Mouse (Mus musculus): ENCODE data around the gene Atp6v0e. TPM values are rescaled to one million over a fixed set of nuclear protein-coding genes. Genes with fewer than 3 reads are reported as not detected.
A peak's percentile ranks its signal among the peaks of the same experiment; 100 is the strongest.

Gene Atp6v0e
- polyA plus RNA-seq, 1 experiment from 2014 or later = 114 TPM

DNA sequence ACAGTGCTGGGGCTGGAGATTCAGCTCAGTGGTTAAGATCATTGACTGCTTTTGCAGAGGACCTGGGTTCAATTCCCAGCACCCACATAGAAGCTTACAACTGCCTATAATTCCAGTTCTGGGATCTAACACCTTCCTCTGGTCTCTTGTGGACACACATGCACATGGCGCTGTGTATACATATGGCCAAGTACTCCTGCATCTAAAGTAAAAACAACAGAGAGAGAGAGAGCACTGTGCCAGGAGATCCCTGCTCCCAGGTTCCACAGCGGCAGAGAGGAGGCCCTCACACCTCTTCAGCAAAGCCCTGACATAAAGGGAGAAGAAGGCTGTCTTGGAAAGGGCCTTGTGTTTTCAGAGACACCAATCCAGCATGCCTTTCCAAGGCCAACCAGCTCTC, 19.0 kb upstream of the Atp6v0e start:
- no peaks in the 10 kb centered on the region for H3K9me3 ChIP-seq
- WGBS = 95% methylated on average over 2 of the region's 2 CpGs
- peak overlapping the region; percentile 58; the same call in 1 of the 2 replicates for H3K27ac ChIP-seq
- ATAC-seq (ENCODE audit: low FRiP score) = no peak
- H3K27me3 ChIP-seq = no peaks in the 10 kb centered on the region
- no peak overlapping the region for H3K9ac ChIP-seq
- H3K4me3 ChIP-seq = no peak overlapping the region
- peaks cover 96% of the 10 kb centered on the region for H3K36me3 ChIP-seq
- peaks cover 18% of the 10 kb centered on the region for H3K4me1 ChIP-seq (replicated peaks)
- H3K4me2 ChIP-seq = no peak overlapping the region

DNA sequence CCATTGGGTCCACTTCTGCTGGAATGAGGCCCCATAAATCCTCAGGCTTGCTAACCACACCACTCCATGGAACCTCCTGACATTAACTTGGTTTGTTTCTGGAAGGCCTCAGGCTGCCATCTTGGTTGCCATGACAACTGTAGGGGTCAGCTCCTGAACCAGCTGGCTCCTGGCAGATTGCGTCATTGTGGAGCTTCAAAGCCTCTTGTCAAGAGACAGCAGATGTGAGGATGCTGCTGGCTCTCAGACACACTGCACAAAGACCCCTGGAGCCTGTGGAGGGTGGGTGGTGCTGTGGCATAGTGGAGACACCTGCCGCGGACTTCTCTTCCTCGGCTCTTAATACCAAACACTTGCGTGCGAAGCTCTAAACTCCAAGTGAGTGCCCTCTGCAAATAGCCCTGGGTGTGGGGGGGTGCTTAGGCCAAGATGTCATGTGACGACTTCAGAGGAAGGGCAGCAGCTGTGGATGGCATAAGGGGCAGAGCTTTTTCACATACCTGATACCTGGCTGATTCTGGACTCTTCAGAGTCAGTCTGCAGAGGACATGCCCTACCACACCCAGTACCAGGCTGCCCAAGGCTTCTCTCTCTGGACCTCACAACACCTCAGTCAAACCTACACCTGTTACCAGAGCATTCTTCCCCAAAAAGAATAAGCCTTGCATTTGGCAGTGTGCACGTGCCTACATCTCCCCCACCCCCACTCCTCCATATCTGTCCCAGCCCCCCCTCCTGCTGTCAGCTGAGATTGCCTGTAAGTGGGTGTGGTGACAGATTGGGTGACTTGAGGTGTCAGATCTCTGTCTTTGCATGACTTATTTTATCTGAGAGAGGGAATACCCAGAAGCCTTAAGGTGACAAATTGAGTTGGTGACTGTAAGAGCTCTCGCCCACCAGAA, 18.3 kb upstream of the Atp6v0e start:
- H3K9me3 ChIP-seq = no peaks in the 10 kb centered on the region
- no peak overlapping the region for H3K4me2 ChIP-seq
- no peaks in the 10 kb centered on the region for H3K27me3 ChIP-seq
- H3K9ac ChIP-seq = 0 out of 2 replicates have a peak overlapping the region, but pooled peaks have one; percentile 39
- H3K4me1 ChIP-seq (replicated peaks) = peaks cover 18% of the 10 kb centered on the region
- peak overlapping the region; percentile 58 for H3K27ac ChIP-seq
- H3K4me3 ChIP-seq = no peak overlapping the region
- peaks cover 94% of the 10 kb centered on the region for H3K36me3 ChIP-seq
- WGBS = 54% methylated on average over 9 of the region's 9 CpGs
- ATAC-seq (ENCODE audit: low FRiP score) = no peak

DNA sequence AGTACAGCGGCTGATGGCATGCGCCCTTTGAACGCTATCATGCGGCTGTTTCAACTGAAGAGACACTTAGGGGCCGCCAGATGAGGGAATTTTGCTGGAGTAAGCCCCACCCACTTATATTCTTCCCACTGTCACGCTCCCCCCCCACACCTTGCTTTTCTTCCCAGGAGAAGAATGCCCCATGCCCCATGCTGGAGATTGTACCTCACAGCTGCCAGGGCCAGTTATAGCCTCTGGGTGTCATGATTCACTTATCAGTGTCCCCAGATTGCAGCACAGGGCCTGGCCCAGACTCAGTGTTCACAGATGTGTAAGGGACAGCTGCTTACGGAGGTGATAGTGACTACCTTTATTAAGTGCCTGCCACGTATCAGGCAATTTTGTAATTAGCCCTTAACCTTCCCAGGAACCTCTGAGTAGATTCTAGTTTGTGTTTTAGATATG, 17.6 kb upstream of the Atp6v0e start:
- Histone ChIP-seq H3K4me3 (no peak overlapping the region), H3K9me3 (no peaks in the 10 kb centered on the region), H3K4me1 (replicated peaks) (peaks cover 18% of the 10 kb centered on the region), H3K36me3 (peaks cover 92% of the 10 kb centered on the region), H3K27ac (no peak overlapping the region), H3K27me3 (no peaks in the 10 kb centered on the region), H3K4me2 (no peak overlapping the region), H3K9ac (no peak overlapping the region)
- WGBS = 90% methylated on average over 8 of the region's 8 CpGs
- no peak for ATAC-seq (ENCODE audit: low FRiP score)

DNA sequence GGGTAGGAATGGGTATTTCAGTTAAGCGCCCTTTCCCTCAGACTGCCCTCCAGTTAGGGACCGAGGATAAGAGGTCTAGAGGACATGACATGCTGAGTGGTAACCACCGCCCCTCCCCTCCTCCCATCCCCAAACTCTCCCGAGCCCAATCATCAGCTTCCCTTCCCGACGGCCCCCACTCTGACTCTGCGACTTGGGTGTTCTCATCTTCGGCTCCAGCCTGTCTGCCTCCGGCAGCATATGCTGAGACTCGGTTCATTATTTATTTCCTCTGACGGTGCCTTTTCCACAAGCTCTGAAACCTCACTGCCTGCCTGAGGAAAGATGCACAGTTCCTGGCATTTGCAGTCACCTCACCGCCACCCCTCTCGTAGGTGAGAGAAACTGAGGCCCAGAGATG, 15.7 kb upstream of the Atp6v0e start:
- peaks cover 79% of the 10 kb centered on the region for H3K36me3 ChIP-seq
- WGBS = 74% methylated on average over 13 of the region's 13 CpGs

DNA sequence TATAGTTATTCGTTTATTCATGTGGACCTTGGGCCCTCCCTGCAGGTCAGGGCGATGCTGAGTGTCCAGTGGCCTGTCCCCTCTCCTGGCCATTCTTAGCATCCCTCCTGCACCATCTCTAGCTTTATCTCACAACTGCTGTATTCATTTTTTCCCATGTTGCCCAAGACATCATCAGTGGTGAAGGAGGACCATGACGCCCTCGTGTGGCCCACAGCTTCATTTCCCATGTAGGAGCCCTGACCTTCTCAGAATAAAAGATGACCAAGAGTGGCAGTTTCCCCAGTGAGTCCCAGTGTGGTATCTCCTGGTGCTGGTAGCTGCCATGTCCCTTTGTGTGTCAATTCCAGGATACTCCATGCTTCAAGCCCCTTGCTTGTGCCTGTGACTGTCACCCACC, 13.5 kb upstream of the Atp6v0e start:
- Histone ChIP-seq H3K9me3 (no peaks in the 10 kb centered on the region), H3K27me3 (no peaks in the 10 kb centered on the region), H3K4me1 (replicated peaks) (peaks cover 13% of the 10 kb centered on the region), H3K4me2 (no peak overlapping the region), H3K27ac (no peak overlapping the region; the same call in 1 of the 2 replicates), H3K4me3 (no peak overlapping the region), H3K36me3 (peaks cover 78% of the 10 kb centered on the region), H3K9ac (no peak overlapping the region; the same call in 1 of the 2 replicates)
- ATAC-seq (ENCODE audit: low FRiP score) = no peak
- 87% methylated on average over 4 of the region's 4 CpGs for WGBS

More for the DNA sequence above, 15.7 kb upstream of the Atp6v0e start:
- Histone ChIP-seq H3K9me3 (no peaks in the 10 kb centered on the region), H3K4me1 (replicated peaks) (peaks cover 21% of the 10 kb centered on the region), H3K4me3 (no peak overlapping the region), H3K27ac (no peak overlapping the region), H3K9ac (no peak overlapping the region), H3K4me2 (no peak overlapping the region), H3K27me3 (no peaks in the 10 kb centered on the region)
- ATAC-seq (ENCODE audit: low FRiP score) = no peak

DNA sequence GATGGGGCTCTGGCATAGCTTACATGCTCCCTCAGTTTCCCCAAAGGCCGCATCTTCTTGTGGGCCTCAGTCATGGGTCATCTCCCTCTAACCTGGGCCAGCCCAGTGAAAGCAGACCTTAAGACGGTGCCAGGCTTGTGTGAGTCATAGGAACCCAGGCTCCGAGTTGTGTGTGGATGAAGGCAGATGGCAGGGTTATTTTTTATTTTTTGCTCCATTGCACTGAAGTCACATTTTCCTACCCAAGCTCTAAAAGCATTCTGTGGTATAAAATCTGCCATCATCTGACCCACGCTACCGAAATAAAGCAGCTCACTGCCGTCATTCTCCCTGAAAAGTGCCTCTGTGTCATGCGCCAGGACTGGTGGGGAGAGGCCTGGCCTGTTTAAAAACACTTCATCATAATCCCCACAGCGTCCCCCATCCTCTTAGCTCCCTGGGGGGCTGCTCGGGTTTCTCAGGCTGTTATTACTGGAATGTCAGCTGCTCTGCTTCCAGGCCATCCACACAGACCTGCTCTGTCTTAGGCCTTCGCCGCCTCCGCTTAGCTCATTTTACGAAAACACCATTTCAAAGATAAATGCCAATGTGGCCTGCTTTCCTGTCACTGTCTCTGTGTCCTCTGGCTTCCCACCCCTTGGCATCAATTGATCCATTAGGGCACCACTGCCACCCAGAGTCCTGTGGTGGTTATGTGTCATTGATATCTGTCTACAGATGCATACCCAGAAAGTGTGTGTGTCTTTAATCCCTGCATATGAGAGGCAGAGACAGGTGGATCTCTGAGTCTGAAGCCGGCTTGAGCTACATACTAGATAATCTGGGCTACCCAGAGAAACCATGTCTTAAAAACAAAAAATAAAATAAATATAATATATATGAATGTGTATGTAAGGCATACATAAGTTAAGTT, 12.3 kb upstream of the Atp6v0e start:
- H3K36me3 ChIP-seq = peaks cover 79% of the 10 kb centered on the region
- H3K4me1 ChIP-seq (replicated peaks) = 0 out of 2 replicates have a peak, but pooled peaks cover 3% of the 10 kb centered on the region
- no peaks in the 10 kb centered on the region for H3K9me3 ChIP-seq
- H3K4me3 ChIP-seq = no peak overlapping the region
- ATAC-seq (ENCODE audit: low FRiP score) = no peak
- WGBS = 81% methylated on average over 14 of the region's 14 CpGs
- H3K27me3 ChIP-seq = no peaks in the 10 kb centered on the region
- H3K27ac ChIP-seq = peak overlapping the region; percentile 50; the same call in 1 of the 2 replicates
- H3K9ac ChIP-seq = no peak overlapping the region
- no peak overlapping the region for H3K4me2 ChIP-seq

DNA sequence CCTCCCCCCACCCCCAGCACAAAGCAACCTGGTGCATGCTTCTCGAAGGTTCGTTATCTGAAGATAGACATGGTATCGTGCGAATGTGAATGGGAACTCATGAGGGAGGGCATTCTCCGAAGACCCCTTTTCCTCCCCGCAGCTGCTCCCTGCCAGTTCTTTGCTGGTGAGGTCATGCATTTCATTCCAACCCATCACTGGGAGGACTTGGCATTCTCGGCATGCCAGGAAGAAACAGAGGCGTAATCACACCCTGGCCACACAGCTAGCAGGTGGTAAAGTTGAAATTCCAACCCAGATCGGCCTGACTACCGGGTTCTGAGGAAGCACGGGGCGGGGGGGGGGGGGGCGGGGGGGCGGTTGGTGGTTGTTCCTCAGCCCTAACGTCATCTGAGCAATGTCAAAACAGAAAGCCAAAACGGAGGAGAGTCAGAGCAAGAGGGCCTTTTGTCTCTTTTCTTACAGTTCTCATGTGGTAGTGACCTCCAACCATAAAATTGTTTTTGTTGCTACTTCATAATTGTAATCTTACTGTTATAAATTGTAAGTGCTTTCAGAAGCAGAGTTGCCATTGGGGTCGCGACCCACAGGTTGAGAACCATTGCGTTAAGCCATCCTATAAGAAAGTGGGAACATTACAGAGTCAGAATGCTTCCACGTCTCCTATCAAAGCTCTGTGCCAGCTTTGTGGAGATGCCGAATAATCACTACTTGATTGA, 4.0 kb upstream of the Atp6v0e start:
- ATAC-seq (ENCODE audit: low FRiP score) = no peak
- Histone ChIP-seq H3K9me3 (no peaks in the 10 kb centered on the region), H3K27ac (no peak overlapping the region), H3K9ac (0 out of 2 replicates have a peak overlapping the region, but pooled peaks have one; percentile 5), H3K4me3 (no peak overlapping the region), H3K36me3 (peaks cover 36% of the 10 kb centered on the region), H3K4me2 (no peak overlapping the region), H3K27me3 (no peaks in the 10 kb centered on the region), H3K4me1 (replicated peaks) (peaks cover 24% of the 10 kb centered on the region)
- 38% methylated on average over 21 of the region's 21 CpGs for WGBS

DNA sequence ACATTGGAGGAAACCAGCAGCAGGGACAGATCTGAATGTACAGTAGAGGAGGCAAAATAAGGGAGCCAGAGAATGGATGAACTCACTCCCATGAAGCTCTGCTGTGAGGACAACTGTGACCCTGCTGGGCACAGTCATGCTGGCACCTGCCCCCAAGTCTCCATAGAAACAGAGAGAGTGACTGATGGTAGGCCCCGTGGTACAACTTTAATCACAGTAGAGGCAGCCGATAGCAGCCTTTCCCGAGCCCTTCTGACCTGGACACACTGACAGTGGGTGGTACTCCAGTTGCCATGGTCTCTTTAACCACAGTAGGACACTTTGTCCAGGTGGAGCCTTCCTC, 3.5 kb upstream of the Atp6v0e start:
- H3K4me1 ChIP-seq (replicated peaks) = peaks cover 27% of the 10 kb centered on the region
- H3K4me3 ChIP-seq = no peak overlapping the region
- WGBS = 41% methylated on average over 3 of the region's 3 CpGs
- no peaks in the 10 kb centered on the region for H3K9me3 ChIP-seq
- 0 out of 2 replicates have a peak, but pooled peaks cover 4% of the 10 kb centered on the region for H3K27me3 ChIP-seq
- 0 out of 2 replicates have a peak overlapping the region, but pooled peaks have one; percentile 5 for H3K9ac ChIP-seq
- H3K36me3 ChIP-seq = peaks cover 30% of the 10 kb centered on the region
- no peak overlapping the region for H3K4me2 ChIP-seq
- no peak for ATAC-seq (ENCODE audit: low FRiP score)
- no peak overlapping the region for H3K27ac ChIP-seq

DNA sequence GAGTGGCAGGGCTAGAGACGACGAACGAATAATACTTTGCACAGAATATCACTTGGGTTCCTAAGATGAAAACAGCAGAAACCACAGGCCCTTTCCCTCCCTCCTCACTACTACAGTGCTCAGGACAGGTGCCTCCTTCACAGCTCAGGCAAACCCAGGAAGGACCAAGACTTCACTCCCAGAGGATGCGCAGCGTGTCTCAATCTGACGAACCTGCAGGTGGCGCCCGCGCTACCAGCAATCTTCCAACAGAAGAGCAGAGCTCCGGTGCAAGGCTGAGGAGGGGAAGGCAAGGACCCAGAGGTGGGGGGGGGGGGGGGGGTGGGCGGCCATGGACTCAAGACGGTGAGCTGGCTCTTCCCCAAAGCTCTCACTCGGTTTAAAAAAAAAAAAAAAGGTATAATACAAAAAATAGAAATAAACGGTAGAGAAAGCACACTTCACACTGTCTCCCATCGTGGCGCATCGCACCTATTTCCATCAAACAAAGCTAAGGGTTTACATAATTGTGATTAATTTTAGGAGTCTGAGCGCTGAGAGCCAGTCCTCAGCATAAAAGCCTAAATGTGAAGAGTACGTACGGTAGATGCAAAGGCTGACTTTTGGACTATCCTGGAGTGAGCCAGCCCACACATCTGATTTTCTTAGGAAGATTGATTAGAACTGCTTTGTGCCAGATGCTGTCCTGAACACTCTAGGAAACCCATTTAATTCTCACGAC, 2.7 kb upstream of the Atp6v0e start:
- Histone ChIP-seq H3K9ac (peak overlapping the region; percentile 46; the same call in 1 of the 2 replicates), H3K36me3 (peaks cover 22% of the 10 kb centered on the region), H3K4me3 (peak overlapping the region; percentile 14; the same call in 1 of the 2 replicates), H3K4me1 (replicated peaks) (peaks cover 27% of the 10 kb centered on the region), H3K9me3 (no peaks in the 10 kb centered on the region), H3K4me2 (peak overlapping the region; percentile 40), H3K27me3 (0 out of 2 replicates have a peak, but pooled peaks cover 7% of the 10 kb centered on the region), H3K27ac (no peak overlapping the region)
- WGBS = 24% methylated on average over 21 of the region's 21 CpGs
- ATAC-seq (ENCODE audit: low FRiP score) = peak; percentile 43; the same call in 1 of the 2 replicates

DNA sequence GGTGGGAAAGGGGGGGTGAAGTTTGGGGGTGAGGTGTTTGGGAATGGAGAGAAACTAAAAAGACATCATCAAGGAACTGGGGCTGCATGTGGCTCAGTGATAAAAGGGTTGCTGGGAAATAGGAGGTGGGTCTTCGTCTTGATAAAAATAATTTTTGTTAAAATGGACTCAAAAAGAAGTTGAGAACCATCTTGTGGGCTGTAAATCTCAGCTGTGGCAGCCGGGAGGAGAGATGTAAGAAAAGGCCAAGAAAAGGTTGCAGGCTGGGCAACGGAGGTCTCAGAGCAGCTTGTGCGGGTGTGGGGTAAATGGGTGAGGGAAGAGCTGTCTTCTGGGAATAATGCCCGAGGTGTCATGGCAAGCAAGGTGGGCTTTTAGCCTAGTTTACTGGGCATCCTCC, 827 bp upstream of the Atp6v0e start:
- H3K9me3 ChIP-seq = no peaks in the 10 kb centered on the region
- H3K36me3 ChIP-seq = peaks cover 6% of the 10 kb centered on the region
- H3K4me1 ChIP-seq (replicated peaks) = peaks cover 27% of the 10 kb centered on the region
- no peak overlapping the region for H3K9ac ChIP-seq
- H3K27me3 ChIP-seq = 0 out of 2 replicates have a peak, but pooled peaks cover 12% of the 10 kb centered on the region
- no peak overlapping the region for H3K4me2 ChIP-seq
- 87% methylated on average over 5 of the region's 5 CpGs for WGBS
- no peak for ATAC-seq (ENCODE audit: low FRiP score)
- no peak overlapping the region for H3K27ac ChIP-seq
- H3K4me3 ChIP-seq = no peak overlapping the region

DNA sequence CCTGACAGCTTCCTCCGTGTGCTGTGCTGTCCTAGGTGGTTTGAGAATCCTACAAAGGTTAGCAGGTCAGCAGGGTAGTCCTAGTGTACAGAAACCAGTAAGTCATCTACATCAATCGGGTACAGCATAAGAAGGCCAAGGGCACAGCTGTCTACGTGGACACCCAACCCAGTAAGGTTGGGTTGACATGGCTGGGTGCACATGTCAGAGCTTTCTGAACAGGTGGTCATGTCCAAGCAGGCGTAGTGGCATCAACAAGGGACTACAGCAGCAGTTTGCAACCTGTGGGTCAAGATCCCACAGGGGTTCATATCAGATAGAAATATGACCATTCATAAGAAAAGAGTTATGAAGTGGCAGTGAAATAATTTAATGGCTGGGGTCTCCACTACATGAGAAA, 2.6 kb downstream of the Atp6v0e start:
- H3K9ac ChIP-seq = no peak overlapping the region
- H3K36me3 ChIP-seq = no peaks in the 10 kb centered on the region
- ATAC-seq (ENCODE audit: low FRiP score) = no peak
- 84% methylated on average over 4 of the region's 4 CpGs for WGBS
- 0 out of 2 replicates have a peak, but pooled peaks cover 12% of the 10 kb centered on the region for H3K27me3 ChIP-seq
- no peak overlapping the region for H3K27ac ChIP-seq
- H3K4me1 ChIP-seq (replicated peaks) = peaks cover 14% of the 10 kb centered on the region
- H3K4me3 ChIP-seq = no peak overlapping the region
- no peak overlapping the region for H3K4me2 ChIP-seq
- H3K9me3 ChIP-seq = no peaks in the 10 kb centered on the region

Data from hindbrain, embryonic 13.5 days (tissue).